Mouse (Mus musculus): Measurements from ENCODE around the gene Arhgap33.

- no peak for TF ChIP-seq EP300 (optimal IDR thresholded peaks at IDR 0.05)
- TF ChIP-seq CTCF (IDR thresholded peaks at IDR 0.05; ENCODE audit: low read depth): no peak
Measured at GRCm38 (mm10) chr7:30525954-30526353, 8.9 kb downstream of the Arhgap33 start.
